Mouse (Mus musculus) CH12.LX (cell line): Measurements from ENCODE around the gene Ccdc47.

ENCODE experiments used
- EP300 ChIP-seq: IDR thresholded peaks from 2 replicates; pipeline ENCODE4 v1.6.1; 2011; ENCODE audit warnings: low read length, improper control_type of control experiment
- TCF12 ChIP-seq: IDR thresholded peaks from 2 replicates; pipeline ENCODE4 v1.6.1; 2014; ENCODE audit warnings: low read depth, mild to moderate bottlenecking, inconsistent platforms, low read length, improper control_type of control experiment
- USF1 ChIP-seq: IDR thresholded peaks from 2 replicates; pipeline ENCODE4 v1.6.1; 2014; ENCODE audit warnings: low read depth, mild to moderate bottlenecking, inconsistent platforms, low read length, improper control_type of control experiment

GRCm38 (mm10) chr11:106174372-106174771, 41.8 kb downstream of the Ccdc47 start:
- TF ChIP-seq TCF12 (no peak), EP300 (no peak), USF1 (no peak)
